ENCODE assay signal across 13 mouse cellular contexts in the genomic region with DNA sequence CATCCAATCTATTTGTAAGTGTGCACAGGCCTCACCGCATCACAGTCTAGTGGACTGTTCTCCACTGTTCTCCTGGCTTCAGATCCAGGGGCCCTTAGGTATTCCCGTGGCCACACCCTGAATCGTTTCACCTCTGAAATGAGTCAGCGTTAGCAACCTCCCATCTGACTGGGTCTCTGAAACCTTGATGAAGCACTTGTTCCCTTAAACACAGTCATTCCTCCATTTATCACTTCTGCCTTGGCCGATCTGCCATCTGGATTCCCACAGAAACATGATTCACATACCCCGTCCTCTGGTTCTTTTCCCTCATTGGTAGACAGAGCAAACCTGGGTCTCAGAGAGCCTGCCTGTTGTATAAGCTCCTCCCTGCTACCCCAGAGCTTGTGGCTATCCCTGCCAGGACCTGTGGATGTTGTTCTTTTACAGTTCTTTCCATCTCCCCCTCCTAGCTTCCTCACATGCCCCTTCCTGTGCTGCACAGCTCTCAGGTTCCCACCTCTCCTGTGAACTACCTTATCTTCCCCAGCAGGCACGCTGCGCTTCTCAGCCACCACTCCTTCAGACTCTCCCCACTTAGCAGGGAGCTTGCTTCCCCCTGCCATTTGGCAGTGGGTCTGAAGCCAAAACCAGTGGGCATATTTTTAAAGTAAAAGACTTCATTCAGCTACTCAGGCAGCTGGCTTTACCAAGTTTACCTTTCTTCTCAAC.
DNase-seq lines count a peak whose midpoint lies in the region; ATAC-seq and TF ChIP-seq lines count a peak whose summit lies in the region.
"Had no signal": no experiment of that assay in that cellular context is flagged by ENCODE, and none has a peak within 500 bp of the region (broad histone marks: within the 10 kb centered on the region; RNA-seq: fewer than 3 reads in every experiment).

No protein-coding gene starts in this region.

- no peak overlapping the region for H3K4me2 ChIP-seq in heart, embryonic 13.5 days
- H3K4me2 ChIP-seq in embryonic facial prominence, embryonic 12.5 days (replicated peaks): no peak overlapping the region
- peak overlapping the region; percentile 21 for H3K4me2 ChIP-seq in liver, embryonic 12.5 days
- H3K4me2 ChIP-seq in intestine, embryonic 16.5 days (ENCODE audit: low read depth, low read length): no peak overlapping the region
- H3K4me2 ChIP-seq: hindbrain, embryonic 13.5 days; neural tube, embryonic 12.5 days had no signal

- H3K27me3 ChIP-seq in heart, embryonic 13.5 days (replicated peaks): no peaks in the 10 kb centered on the region
- no peaks in the 10 kb centered on the region for H3K27me3 ChIP-seq in embryonic facial prominence, embryonic 12.5 days
- H3K27me3 ChIP-seq in liver, embryonic 12.5 days (replicated peaks): no peaks in the 10 kb centered on the region
- H3K27me3 ChIP-seq in intestine, embryonic 16.5 days (replicated peaks; ENCODE audit: control insufficient read depth, insufficient read depth, low read length): no peaks in the 10 kb centered on the region
- H3K27me3 ChIP-seq: hindbrain, embryonic 13.5 days; neural tube, embryonic 12.5 days had no signal

- H3K4me1 ChIP-seq in heart, embryonic 13.5 days: peaks cover 13% of the 10 kb centered on the region
- H3K4me1 ChIP-seq in ES-E14 (ENCODE audit: control insufficient read depth in 2 of 2, insufficient read depth in 2 of 2, low read length in 2 of 2, poor library complexity in 1 of 2): peaks cover 0 to 2% of the 10 kb centered on the region in 2 experiments; a peak in 1 of 4 replicates
- H3K4me1 ChIP-seq in embryonic facial prominence, embryonic 12.5 days: no peaks in the 10 kb centered on the region
- peaks cover 20% of the 10 kb centered on the region for H3K4me1 ChIP-seq in liver, embryonic 12.5 days
- no peaks in the 10 kb centered on the region for H3K4me1 ChIP-seq in intestine, embryonic 16.5 days (ENCODE audit: control insufficient read depth, insufficient read depth, low read length)
- H3K4me1 ChIP-seq: hindbrain, embryonic 13.5 days; neural tube, embryonic 12.5 days had no signal

- no peak overlapping the region for H3K9ac ChIP-seq in heart, embryonic 13.5 days
- no peak overlapping the region for H3K9ac ChIP-seq in ES-E14 (ENCODE audit: insufficient read depth, low read depth, low read length, poor library complexity, severe bottlenecking)
- no peak overlapping the region for H3K9ac ChIP-seq in embryonic facial prominence, embryonic 12.5 days
- H3K9ac ChIP-seq in liver, embryonic 12.5 days: no peak overlapping the region
- no peak overlapping the region for H3K9ac ChIP-seq in intestine, embryonic 16.5 days (ENCODE audit: low read depth, low read length)
- H3K9ac ChIP-seq: hindbrain, embryonic 13.5 days; neural tube, embryonic 12.5 days had no signal

- H3K27ac ChIP-seq in heart, embryonic 13.5 days (replicated peaks): 0 out of 2 replicates have a peak overlapping the region, but pooled peaks have one; percentile 36
- no peak overlapping the region for H3K27ac ChIP-seq in ES-E14 (ENCODE audit: insufficient read depth, low read depth, low read length, poor library complexity, severe bottlenecking)
- H3K27ac ChIP-seq in embryonic facial prominence, embryonic 12.5 days: peak overlapping the region; percentile 37
- H3K27ac ChIP-seq in liver, embryonic 12.5 days: peak overlapping the region; percentile 50
- H3K27ac ChIP-seq in intestine, embryonic 16.5 days (ENCODE audit: low read length): no peak overlapping the region
- H3K27ac ChIP-seq: hindbrain, embryonic 13.5 days; neural tube, embryonic 12.5 days had no signal

- no peak for ATAC-seq in heart, embryonic 13.5 days (ENCODE audit: extremely low read depth, insufficient number of reproducible peaks, low FRiP score, low TSS enrichment)
- no peak; the same call in 1 of the 2 replicates for ATAC-seq in embryonic facial prominence, embryonic 12.5 days (ENCODE audit: insufficient number of reproducible peaks, insufficient read depth, low FRiP score, low TSS enrichment)
- peak; percentile 92 for ATAC-seq in liver, embryonic 12.5 days
- ATAC-seq in intestine, embryonic 16.5 days: no peak

- no peak for DNase-seq in heart, adult 9 months (ENCODE audit: low spot score in 2 of 2)
- DNase-seq in ES-E14 (ENCODE audit: low read depth, low spot score): peak; percentile 11
- DNase-seq in kidney, adult 9 months: no peak
- no peak for DNase-seq in yolk sac, embryonic 10.5 days (ENCODE audit: low spot score)
- DNase-seq: adrenal gland, postnatal 10 days; cerebellum, adult 11-12 months; thymus, postnatal 4 days had no signal

- H3K4me3 ChIP-seq in heart, embryonic 13.5 days: no peak overlapping the region
- no peak overlapping the region for H3K4me3 ChIP-seq in ES-E14 (ENCODE audit: insufficient read depth in 1 of 2, low read depth in 1 of 2, low read length in 2 of 2, poor library complexity in 1 of 2, severe bottlenecking in 1 of 2)
- H3K4me3 ChIP-seq in embryonic facial prominence, embryonic 12.5 days: no peak overlapping the region
- H3K4me3 ChIP-seq in liver, embryonic 12.5 days: no peak overlapping the region
- no peak overlapping the region for H3K4me3 ChIP-seq in intestine, embryonic 16.5 days (ENCODE audit: low read length)
- H3K4me3 ChIP-seq: hindbrain, embryonic 13.5 days; neural tube, embryonic 12.5 days had no signal

- H3K9me3 ChIP-seq in heart, embryonic 13.5 days: no peaks in the 10 kb centered on the region
- H3K9me3 ChIP-seq in ES-E14 (ENCODE audit: control insufficient read depth, insufficient read depth, low read depth, low read length): no peaks in the 10 kb centered on the region
- H3K9me3 ChIP-seq in embryonic facial prominence, embryonic 12.5 days: no peaks in the 10 kb centered on the region
- H3K9me3 ChIP-seq in liver, embryonic 12.5 days (replicated peaks): no peaks in the 10 kb centered on the region
- no peaks in the 10 kb centered on the region for H3K9me3 ChIP-seq in intestine, embryonic 16.5 days (ENCODE audit: control insufficient read depth, low read length)
- H3K9me3 ChIP-seq: hindbrain, embryonic 13.5 days; neural tube, embryonic 12.5 days had no signal

- peaks cover 35% of the 10 kb centered on the region for H3K36me3 ChIP-seq in heart, embryonic 13.5 days
- no peaks in the 10 kb centered on the region for H3K36me3 ChIP-seq in ES-E14 (ENCODE audit: control insufficient read depth, insufficient read depth, low read length, poor library complexity, severe bottlenecking)
- H3K36me3 ChIP-seq in embryonic facial prominence, embryonic 12.5 days: 0 out of 2 replicates have a peak, but pooled peaks cover 5% of the 10 kb centered on the region
- H3K36me3 ChIP-seq in liver, embryonic 12.5 days: peaks cover 15% of the 10 kb centered on the region
- no peaks in the 10 kb centered on the region for H3K36me3 ChIP-seq in intestine, embryonic 16.5 days (ENCODE audit: control insufficient read depth, insufficient read depth, low read length)

- in situ Hi-C loops in ES-E14 (cut with MboI; ENCODE audit: low sequenced_read_pairs in 2 of 2, unreplicated experiment in 2 of 2): no loop called here

- 53% methylated on average over 8 of the region's 8 CpGs for WGBS in heart, embryonic 13.5 days
- WGBS in embryonic facial prominence, embryonic 12.5 days: 74% methylated on average over 8 of the region's 8 CpGs
- WGBS in liver, embryonic 12.5 days (ENCODE audit: insufficient replicate concordance): 56% methylated on average over 8 of the region's 8 CpGs
- WGBS in intestine, embryonic 16.5 days: 76% methylated on average over 8 of the region's 8 CpGs

TF ChIP-seq in ES-E14, 5 proteins besides CTCF, POLR2A, EP300 and RAD21:
- no peak for TF ChIP-seq CHD2 (IDR thresholded peaks at IDR 0.05; ENCODE audit: low read depth, low read length)
- no peak for TF ChIP-seq ZNF384 (IDR thresholded peaks at IDR 0.05; ENCODE audit: low read depth, low read length)
- TF ChIP-seq MAFK (IDR thresholded peaks at IDR 0.05; ENCODE audit: insufficient read depth, low read depth, low read length): no peak

Comparison
In these comparisons a context has a peak if more than half of its experiments do, and no peak if none do; other contexts are left out.
1. H3K27ac ChIP-seq: peak in heart, embryonic 13.5 days (single experiment), embryonic facial prominence, embryonic 12.5 days (single experiment) and liver, embryonic 12.5 days (single experiment); none in ES-E14 (single experiment) and intestine, embryonic 16.5 days (single experiment).